Mouse (Mus musculus) neural tube, embryonic 15.5 days (tissue): ENCODE results near the gene Dact2. TPM values are rescaled to one million over a fixed set of nuclear protein-coding genes. Genes with fewer than 3 reads are reported as not detected.

Source experiments
- ATAC-seq: fragments of 200-750 bp; cut with Nextera tagmentation; 2 replicates; pipeline ENCODE4 v1.8.0; 2017; ENCODE audit warnings: mild to moderate bottlenecking, moderate TSS enrichment, moderate library complexity; ENCODE audit not compliant: low FRiP score
- H3K27ac ChIP-seq: fragments of 300-500 bp; sonication (generic); replicated peaks from 2 replicates; pipeline ENCODE4 v1.5.1; 2015; ENCODE audit warnings: mild to moderate bottlenecking, inconsistent platforms
- H3K27me3 ChIP-seq: fragments of 300-500 bp; sonication (generic); replicated peaks from 2 replicates; pipeline ENCODE4 v1.6.1; 2015; ENCODE audit warnings: inconsistent platforms
- H3K36me3 ChIP-seq: fragments of 300-500 bp; sonication (generic); 2 replicates; pipeline ENCODE4 v1.6.1; 2015; ENCODE audit warnings: inconsistent platforms
- H3K4me1 ChIP-seq: fragments of 300-500 bp; sonication (generic); 2 replicates; pipeline ENCODE4 v1.6.1; 2015; ENCODE audit warnings: inconsistent platforms
- H3K4me2 ChIP-seq: fragments of 300-500 bp; sonication (generic); 2 replicates; pipeline ENCODE4 v1.6.1; 2015; ENCODE audit warnings: inconsistent platforms, mild to moderate bottlenecking, moderate library complexity
- H3K4me3 ChIP-seq: fragments of 300-500 bp; sonication (generic); replicated peaks from 2 replicates; pipeline ENCODE4 v1.5.1; 2015; ENCODE audit warnings: mild to moderate bottlenecking, inconsistent platforms
- H3K9ac ChIP-seq: fragments of 300-500 bp; sonication (generic); replicated peaks from 2 replicates; pipeline ENCODE4 v1.6.1; 2015; ENCODE audit warnings: mild to moderate bottlenecking, inconsistent platforms
- H3K9me3 ChIP-seq: fragments of 300-500 bp; sonication (generic); replicated peaks from 2 replicates; pipeline ENCODE4 v1.6.1; 2016; ENCODE audit warnings: inconsistent platforms
- WGBS: fragments of 180-500 bp; shearing (Covaris S2); methylation state at CpG from one replicate; pipeline ENCODE4 v1.1.7; 2015; ENCODE audit warnings: mixed read lengths; 5-methylcytosine and 5-hydroxymethylcytosine counted together
- polyA plus RNA-seq: library from polyadenylated mRNA; unstranded; fragments of >200 nt; fragmentation: Nextera tagmentation; extraction: Ambion mirVana; gene quantifications from 2 replicates; pipeline ENCODE4 v1.2.1, GENCODE M21; 2015

Gene Dact2
- polyA plus RNA-seq, 1 experiment from 2014 or later: 3.7 TPM

- no peak overlapping the region for H3K4me2 ChIP-seq
- peaks cover 47% of the 10 kb centered on the region for H3K4me1 ChIP-seq
- 33% methylated on average over 3 of the region's 3 CpGs for WGBS
- 0 out of 2 replicates have a peak, but pooled peaks have one; percentile 7 for ATAC-seq
- no peaks in the 10 kb centered on the region for H3K9me3 ChIP-seq
- H3K9ac ChIP-seq: no peak overlapping the region
- H3K36me3 ChIP-seq: no peaks in the 10 kb centered on the region
- no peak overlapping the region for H3K27ac ChIP-seq
- H3K27me3 ChIP-seq: peaks cover 44% of the 10 kb centered on the region
- no peak overlapping the region for H3K4me3 ChIP-seq
These were observed 2.0 kb upstream of the Dact2 start for GRCm38 (mm10) chr17:14206062-14206461.

- 86% methylated on average over 3 of the region's 3 CpGs for WGBS
- no peak overlapping the region for H3K4me3 ChIP-seq
These were observed 1.1 kb upstream of the Dact2 start for GRCm38 (mm10) chr17:14205236-14205635.

DNA sequence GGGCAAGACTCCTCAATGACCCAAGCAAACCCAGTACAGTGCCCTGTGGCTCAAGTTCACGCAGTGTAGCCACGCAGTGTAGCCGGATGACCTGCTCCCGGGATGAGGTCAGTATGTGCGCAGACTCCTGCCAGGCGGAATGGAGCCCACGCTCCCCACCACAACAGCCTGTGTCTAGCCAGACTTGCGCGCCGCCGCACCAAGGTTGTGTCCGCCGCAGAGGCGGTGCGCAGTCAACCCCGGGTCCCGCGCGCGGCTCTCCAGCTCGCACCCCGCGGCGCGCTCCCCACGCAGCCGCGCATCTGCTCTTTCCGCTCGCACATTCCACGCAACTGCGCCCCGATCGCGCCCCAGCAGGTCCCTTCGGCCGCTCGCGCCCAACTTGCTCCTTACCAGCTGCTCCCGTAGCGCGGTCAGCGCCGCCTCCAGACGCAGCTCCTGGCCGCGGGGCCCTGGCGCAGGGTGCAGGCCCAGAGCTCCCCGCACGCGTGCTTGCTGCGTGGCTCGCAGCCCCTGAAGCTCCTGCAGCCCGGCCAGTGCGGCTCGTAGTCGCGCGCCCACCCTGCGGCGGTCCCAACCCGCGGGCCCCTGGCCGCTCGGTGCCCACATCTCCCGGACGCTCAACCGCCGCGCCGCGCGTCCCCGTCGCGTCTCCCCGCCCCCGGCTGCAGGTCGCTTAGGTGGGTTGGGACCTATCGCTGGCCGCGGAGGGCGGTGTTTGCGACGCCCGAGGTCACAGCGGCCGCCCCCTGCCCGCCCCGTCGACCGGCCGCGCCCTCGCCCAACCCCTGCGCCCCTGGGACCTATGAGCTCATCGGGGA, 773 bp downstream of the Dact2 start:
- peaks cover 48% of the 10 kb centered on the region for H3K4me1 ChIP-seq
- H3K9ac ChIP-seq: peak overlapping the region; percentile 84
- H3K27ac ChIP-seq: peak overlapping the region; percentile 76
- H3K9me3 ChIP-seq: no peaks in the 10 kb centered on the region
- ATAC-seq: peak; percentile 82
- H3K4me3 ChIP-seq: peak overlapping the region; percentile 75
- under 1% methylated on average over 97 of the region's 97 CpGs for WGBS
- H3K36me3 ChIP-seq: no peaks in the 10 kb centered on the region
- peaks cover 57% of the 10 kb centered on the region for H3K27me3 ChIP-seq
- peak overlapping the region; percentile 91 for H3K4me2 ChIP-seq

More at GRCm38 (mm10) chr17:14205236-14205635, 1.1 kb upstream of the Dact2 start:
- Histone ChIP-seq H3K27me3 (peaks cover 52% of the 10 kb centered on the region), H3K9me3 (no peaks in the 10 kb centered on the region), H3K4me2 (no peak overlapping the region), H3K27ac (no peak overlapping the region), H3K36me3 (no peaks in the 10 kb centered on the region), H3K4me1 (peaks cover 48% of the 10 kb centered on the region), H3K9ac (no peak overlapping the region)
- no peak for ATAC-seq

- Histone ChIP-seq H3K36me3 (no peaks in the 10 kb centered on the region), H3K4me1 (peaks cover 40% of the 10 kb centered on the region), H3K9ac (peak overlapping the region; percentile 84), H3K4me3 (peak overlapping the region; percentile 75), H3K9me3 (no peaks in the 10 kb centered on the region), H3K4me2 (peak overlapping the region; percentile 91), H3K27ac (peak overlapping the region; percentile 76; the same call in 1 of the 2 replicates), H3K27me3 (peaks cover 62% of the 10 kb centered on the region)
- WGBS: 1% methylated on average over 18 of the region's 18 CpGs
- no peak for ATAC-seq
These were observed 1.6 kb downstream of the Dact2 start for GRCm38 (mm10) chr17:14202291-14203030.

GRCm38 (mm10) chr17:14201281-14201787, 2.8 kb downstream of the Dact2 start:
- Histone ChIP-seq H3K36me3 (0 out of 2 replicates have a peak, but pooled peaks cover 1% of the 10 kb centered on the region), H3K4me2 (peak overlapping the region; percentile 91), H3K9me3 (no peaks in the 10 kb centered on the region), H3K4me3 (no peak overlapping the region), H3K27ac (no peak overlapping the region), H3K27me3 (peaks cover 61% of the 10 kb centered on the region), H3K9ac (no peak overlapping the region), H3K4me1 (peaks cover 33% of the 10 kb centered on the region)
- ATAC-seq: no peak
- WGBS: 12% methylated on average over 12 of the region's 12 CpGs

DNA sequence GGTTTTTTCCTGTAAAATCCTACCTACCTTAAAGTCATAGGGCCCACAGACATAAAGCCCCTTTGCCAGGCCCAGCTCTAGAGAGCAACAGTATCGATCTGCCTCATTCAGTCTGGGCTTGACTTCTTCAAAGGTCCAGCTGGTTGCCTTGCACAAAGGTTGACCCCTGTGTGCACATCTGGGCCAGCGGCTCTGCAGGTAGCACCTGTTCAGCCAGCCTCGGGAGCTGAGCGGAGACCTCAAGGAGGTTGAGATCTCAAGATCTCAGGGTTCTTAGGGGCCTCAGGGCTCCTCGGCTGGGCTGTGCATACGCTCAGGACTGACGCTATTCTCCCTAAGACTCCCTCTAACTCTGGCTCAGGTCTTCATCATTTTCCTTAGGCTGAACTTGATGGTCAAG, 3.9 kb downstream of the Dact2 start:
- 87% methylated on average over 7 of the region's 7 CpGs for WGBS
- no peak for ATAC-seq
- H3K4me2 ChIP-seq: no peak overlapping the region
- no peaks in the 10 kb centered on the region for H3K9me3 ChIP-seq
- H3K36me3 ChIP-seq: 0 out of 2 replicates have a peak, but pooled peaks cover 3% of the 10 kb centered on the region
- H3K4me1 ChIP-seq: peaks cover 33% of the 10 kb centered on the region
- no peak overlapping the region for H3K27ac ChIP-seq
- H3K27me3 ChIP-seq: peaks cover 54% of the 10 kb centered on the region
- no peak overlapping the region for H3K4me3 ChIP-seq
- no peak overlapping the region for H3K9ac ChIP-seq

DNA sequence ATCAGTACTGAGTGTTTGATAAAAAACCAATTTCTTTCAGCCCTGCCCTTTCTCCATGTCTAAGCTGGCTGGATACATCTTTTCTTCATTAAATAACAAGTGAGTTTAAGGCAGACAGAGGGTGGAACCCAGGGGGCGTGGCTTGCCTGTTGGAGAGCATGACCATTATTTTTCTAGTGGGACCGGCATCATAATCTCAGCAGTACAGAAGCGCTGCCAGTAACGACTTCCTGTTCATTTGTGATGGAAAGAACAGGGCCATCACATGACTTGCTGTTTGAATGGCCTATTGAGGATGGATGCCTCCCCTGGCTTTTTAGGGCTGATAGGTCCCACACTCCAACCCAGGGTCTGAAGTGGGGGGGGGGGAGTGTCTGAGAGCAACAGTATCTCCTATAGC, 4.5 kb downstream of the Dact2 start:
- H3K27ac ChIP-seq: no peak overlapping the region

DNA sequence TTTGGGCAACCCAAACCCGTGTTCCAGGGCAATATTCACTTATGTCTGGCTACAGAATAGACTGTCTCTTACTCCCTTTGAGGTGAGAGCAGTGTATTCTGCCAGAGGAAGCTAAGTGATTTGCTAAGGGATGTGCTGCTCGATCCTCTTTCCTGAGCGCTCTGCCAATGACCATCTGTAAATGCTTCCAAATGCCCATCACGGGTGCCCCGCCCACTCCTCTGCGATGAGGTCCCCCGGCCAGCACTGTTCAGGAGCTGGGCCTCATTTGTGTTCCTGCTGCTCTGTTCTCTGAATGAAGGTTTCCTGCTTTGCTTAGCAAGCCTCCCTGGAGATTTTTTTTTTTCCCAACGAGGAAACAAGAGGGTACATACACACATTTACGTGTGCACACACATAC, 11.2 kb downstream of the Dact2 start:
- no peak overlapping the region for H3K9ac ChIP-seq
- H3K4me2 ChIP-seq: no peak overlapping the region
- H3K4me3 ChIP-seq: no peak overlapping the region
- WGBS: 50% methylated on average over 9 of the region's 9 CpGs
- no peak overlapping the region for H3K27ac ChIP-seq
- ATAC-seq: no peak
- H3K9me3 ChIP-seq: no peaks in the 10 kb centered on the region
- no peaks in the 10 kb centered on the region for H3K4me1 ChIP-seq
- H3K36me3 ChIP-seq: 0 out of 2 replicates have a peak, but pooled peaks cover 3% of the 10 kb centered on the region
- H3K27me3 ChIP-seq: 0 out of 2 replicates have a peak, but pooled peaks cover 3% of the 10 kb centered on the region

More for the DNA sequence above, 4.5 kb downstream of the Dact2 start:
- Histone ChIP-seq H3K36me3 (0 out of 2 replicates have a peak, but pooled peaks cover 3% of the 10 kb centered on the region), H3K27me3 (peaks cover 48% of the 10 kb centered on the region), H3K9ac (no peak overlapping the region), H3K4me2 (no peak overlapping the region), H3K9me3 (no peaks in the 10 kb centered on the region), H3K4me3 (no peak overlapping the region), H3K4me1 (peaks cover 33% of the 10 kb centered on the region)
- ATAC-seq: no peak
- WGBS: 32% methylated on average over 4 of the region's 4 CpGs

DNA sequence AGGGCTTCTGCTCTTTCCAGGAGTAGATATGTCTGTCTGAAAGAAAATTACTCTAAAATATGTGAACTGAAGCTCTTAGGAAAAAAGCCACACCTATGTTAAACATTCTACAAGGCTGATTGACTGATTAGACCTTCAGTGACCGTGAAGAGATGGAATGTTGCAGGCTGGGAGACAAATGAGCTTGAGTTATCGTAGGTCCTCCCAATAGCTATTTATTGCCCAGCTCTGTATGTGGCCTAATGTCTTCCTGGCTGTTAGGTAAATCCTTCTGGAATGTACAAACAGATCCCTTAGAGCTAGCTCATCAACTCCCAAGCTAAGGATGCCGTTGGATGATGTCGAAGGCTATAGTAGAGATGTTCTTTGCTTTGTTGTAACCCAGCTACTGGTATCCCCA, 11.7 kb downstream of the Dact2 start:
- whole genome bisulfite sequencing: 51% methylated on average over 4 of the region's 4 CpGs
- Histone ChIP-seq H3K9ac (no peak overlapping the region), H3K4me3 (no peak overlapping the region), H3K27ac (no peak overlapping the region), H3K4me1 (no peaks in the 10 kb centered on the region), H3K27me3 (no peaks in the 10 kb centered on the region), H3K4me2 (no peak overlapping the region), H3K36me3 (0 out of 2 replicates have a peak, but pooled peaks cover 3% of the 10 kb centered on the region), H3K9me3 (no peaks in the 10 kb centered on the region)
- no peak for ATAC-seq

DNA sequence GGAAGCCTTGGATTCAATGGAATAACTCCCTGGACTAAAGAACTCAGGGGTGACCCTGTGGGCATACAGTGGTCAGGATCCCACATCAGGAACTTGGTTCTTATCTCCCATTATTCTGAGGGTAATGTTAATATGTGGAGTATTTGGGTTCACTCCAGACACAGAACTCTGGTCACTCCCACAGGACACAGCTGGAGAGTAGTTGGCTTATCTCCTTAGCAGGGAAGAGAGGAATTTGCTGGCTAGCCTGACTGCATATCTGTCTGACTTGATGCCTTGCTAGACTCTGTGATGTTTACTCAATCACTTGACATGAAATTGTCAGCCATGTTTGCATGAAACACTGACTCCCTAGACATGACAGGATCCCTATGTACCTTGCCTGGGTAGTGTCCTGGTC, 15.6 kb downstream of the Dact2 start:
- no peaks in the 10 kb centered on the region for H3K36me3 ChIP-seq
- ATAC-seq: no peak
- H3K9me3 ChIP-seq: no peaks in the 10 kb centered on the region
- H3K9ac ChIP-seq: no peak overlapping the region
- H3K27me3 ChIP-seq: no peaks in the 10 kb centered on the region
- H3K4me3 ChIP-seq: no peak overlapping the region
- H3K27ac ChIP-seq: no peak overlapping the region
- H3K4me1 ChIP-seq: no peaks in the 10 kb centered on the region
- no peak overlapping the region for H3K4me2 ChIP-seq

DNA sequence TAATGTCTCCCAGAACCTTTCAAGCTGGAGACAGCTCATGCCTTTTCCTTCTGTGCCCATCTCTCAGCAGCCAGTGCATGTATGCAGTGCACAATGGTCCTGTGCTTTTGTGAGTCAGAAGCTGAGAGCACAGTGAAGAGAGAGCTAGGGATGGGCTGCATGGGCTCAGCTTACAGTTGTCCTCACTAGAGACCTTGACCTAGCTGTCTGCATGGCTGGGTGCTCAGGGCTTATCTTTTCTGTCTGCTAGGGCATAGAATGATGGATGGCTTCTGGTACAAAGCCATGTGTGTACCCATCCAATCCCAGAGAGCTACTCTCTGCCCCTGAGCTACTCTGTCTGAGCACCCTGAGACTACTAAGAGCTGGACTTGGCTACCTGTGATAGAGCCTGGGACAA, 17.0 kb downstream of the Dact2 start:
- Histone ChIP-seq H3K9ac (no peak overlapping the region), H3K9me3 (no peaks in the 10 kb centered on the region), H3K4me1 (no peaks in the 10 kb centered on the region), H3K4me3 (no peak overlapping the region), H3K27ac (no peak overlapping the region), H3K36me3 (no peaks in the 10 kb centered on the region), H3K27me3 (no peaks in the 10 kb centered on the region), H3K4me2 (no peak overlapping the region)
- no peak for ATAC-seq
